18 mouse cellular contexts compared by ENCODE assay signal in the genomic region with DNA sequence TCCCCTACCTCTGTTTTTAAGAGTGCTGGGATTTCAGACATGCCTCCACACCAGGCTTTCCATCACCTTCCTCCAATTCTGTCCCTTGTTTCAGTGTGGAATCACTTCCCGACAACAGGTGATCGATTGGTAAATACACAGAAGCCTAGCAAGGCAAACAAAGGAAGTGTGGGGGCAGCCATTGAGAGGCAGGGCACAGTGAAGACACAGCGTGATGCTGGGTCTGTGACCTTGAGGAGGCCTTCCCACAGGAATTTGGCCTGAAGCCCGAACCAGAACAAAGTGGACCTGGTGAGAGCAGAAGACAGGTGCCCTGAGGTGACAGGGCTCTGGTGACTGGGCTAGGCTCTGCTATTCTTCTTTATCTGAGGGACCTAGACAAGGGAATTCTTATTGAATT. TPM values are rescaled to one million over a fixed set of nuclear protein-coding genes. Genes with fewer than 3 reads are reported as not detected.
DNase-seq lines count a peak whose midpoint lies in the region; ATAC-seq and TF ChIP-seq lines count a peak whose summit lies in the region.
"Had no signal": no experiment of that assay in that cellular context is flagged by ENCODE, and none has a peak within 500 bp of the region (broad histone marks: within the 10 kb centered on the region; RNA-seq: fewer than 3 reads in every experiment).

No protein-coding gene starts in this region.

- 21% methylated on average over 4 of the region's 4 CpGs for WGBS in heart, embryonic 15.5 days
- 43% methylated on average over 4 of the region's 4 CpGs for WGBS in midbrain, embryonic 11.5 days
- 35% methylated on average over 4 of the region's 4 CpGs for WGBS in midbrain, postnatal 0 days
- 24% methylated on average over 4 of the region's 4 CpGs for WGBS in liver, embryonic 15.5 days (ENCODE audit: insufficient replicate concordance)
- 34% methylated on average over 4 of the region's 4 CpGs for WGBS in forebrain, postnatal 0 days

- peaks cover 8% of the 10 kb centered on the region; the same call in 1 of the 2 replicates for H3K27me3 ChIP-seq in heart, embryonic 15.5 days
- H3K27me3 ChIP-seq in midbrain, embryonic 11.5 days (ENCODE audit: control insufficient read depth, insufficient read depth, low read length): no peaks in the 10 kb centered on the region
- H3K27me3 ChIP-seq in midbrain, postnatal 0 days (ENCODE audit: insufficient read depth, low read length): no peaks in the 10 kb centered on the region
- peaks cover 12% of the 10 kb centered on the region for H3K27me3 ChIP-seq in liver, embryonic 15.5 days
- no peaks in the 10 kb centered on the region for H3K27me3 ChIP-seq in forebrain, postnatal 0 days (ENCODE audit: insufficient read depth, low read length)
- H3K27me3 ChIP-seq: hindbrain, embryonic 15.5 days had no signal

- no peak overlapping the region for H3K4me3 ChIP-seq in heart, embryonic 15.5 days
- no peak overlapping the region for H3K4me3 ChIP-seq in midbrain, embryonic 11.5 days (ENCODE audit: low read depth, low read length)
- H3K4me3 ChIP-seq in midbrain, postnatal 0 days (ENCODE audit: low read depth, low read length): no peak overlapping the region
- no peak overlapping the region for H3K4me3 ChIP-seq in liver, embryonic 15.5 days (replicated peaks)
- no peak overlapping the region for H3K4me3 ChIP-seq in forebrain, postnatal 0 days (ENCODE audit: low read depth, low read length)
- H3K4me3 ChIP-seq: forebrain, embryonic 10.5 days; hindbrain, embryonic 15.5 days; liver, embryonic 13.5 days; midbrain, embryonic 12.5 days had no signal

- ATAC-seq in heart, embryonic 15.5 days (replicated peaks; ENCODE audit: insufficient number of reproducible peaks, insufficient read depth, low FRiP score, low read depth): peak; percentile 72
- no peak for ATAC-seq in midbrain, embryonic 11.5 days (ENCODE audit: low FRiP score)
- no peak for ATAC-seq in midbrain, postnatal 0 days (ENCODE audit: low FRiP score)
- ATAC-seq in liver, embryonic 15.5 days (ENCODE audit: insufficient read depth): peak; percentile 66
- ATAC-seq in forebrain, postnatal 0 days: no peak

- H3K9ac ChIP-seq in heart, embryonic 15.5 days: no peak overlapping the region
- H3K9ac ChIP-seq in midbrain, embryonic 11.5 days (ENCODE audit: low read length): no peak overlapping the region
- no peak overlapping the region for H3K9ac ChIP-seq in midbrain, postnatal 0 days (replicated peaks; ENCODE audit: low read length, poor library complexity, severe bottlenecking)
- no peak overlapping the region for H3K9ac ChIP-seq in liver, embryonic 15.5 days
- no peak overlapping the region for H3K9ac ChIP-seq in forebrain, postnatal 0 days
- H3K9ac ChIP-seq: hindbrain, embryonic 15.5 days; liver, embryonic 13.5 days; midbrain, embryonic 12.5 days had no signal

- TF ChIP-seq CTCF in midbrain, postnatal 0 days (IDR thresholded peaks at IDR 0.05): no peak
- no peak for TF ChIP-seq CTCF in forebrain, postnatal 0 days (IDR thresholded peaks at IDR 0.05; ENCODE audit: low read depth)

- peak overlapping the region; percentile 57 for H3K27ac ChIP-seq in heart, embryonic 15.5 days
- H3K27ac ChIP-seq in midbrain, embryonic 11.5 days (ENCODE audit: low read depth, low read length): no peak overlapping the region
- no peak overlapping the region for H3K27ac ChIP-seq in midbrain, postnatal 0 days (ENCODE audit: low read depth, low read length)
- 0 out of 2 replicates have a peak overlapping the region, but pooled peaks have one; percentile 38 for H3K27ac ChIP-seq in liver, embryonic 15.5 days (replicated peaks)
- no peak overlapping the region for H3K27ac ChIP-seq in forebrain, postnatal 0 days (ENCODE audit: low read depth, low read length)
- H3K27ac ChIP-seq: forebrain, embryonic 10.5 days; hindbrain, embryonic 15.5 days; liver, embryonic 13.5 days; midbrain, embryonic 12.5 days had no signal

- H3K9me3 ChIP-seq in heart, embryonic 15.5 days (replicated peaks): no peaks in the 10 kb centered on the region
- H3K9me3 ChIP-seq in midbrain, embryonic 11.5 days (ENCODE audit: control insufficient read depth, low read length): no peaks in the 10 kb centered on the region
- H3K9me3 ChIP-seq in midbrain, postnatal 0 days (ENCODE audit: low read length): no peaks in the 10 kb centered on the region
- no peaks in the 10 kb centered on the region for H3K9me3 ChIP-seq in liver, embryonic 15.5 days (replicated peaks)
- H3K9me3 ChIP-seq in forebrain, postnatal 0 days (ENCODE audit: low read length): no peaks in the 10 kb centered on the region
- H3K9me3 ChIP-seq: forebrain, embryonic 10.5 days; hindbrain, embryonic 15.5 days; liver, embryonic 13.5 days; midbrain, embryonic 12.5 days had no signal

- no peak overlapping the region for H3K4me2 ChIP-seq in heart, embryonic 15.5 days
- no peak overlapping the region for H3K4me2 ChIP-seq in midbrain, embryonic 11.5 days
- no peak overlapping the region for H3K4me2 ChIP-seq in midbrain, postnatal 0 days (ENCODE audit: low read depth, low read length, poor library complexity, severe bottlenecking)
- H3K4me2 ChIP-seq in liver, embryonic 15.5 days: no peak overlapping the region
- no peak overlapping the region for H3K4me2 ChIP-seq in forebrain, postnatal 0 days (ENCODE audit: low read depth)
- H3K4me2 ChIP-seq: hindbrain, embryonic 15.5 days; liver, embryonic 13.5 days; midbrain, embryonic 12.5 days had no signal

- H3K4me1 ChIP-seq in heart, embryonic 15.5 days (replicated peaks): peaks cover 4% of the 10 kb centered on the region; the same call in 1 of the 2 replicates
- H3K4me1 ChIP-seq in midbrain, embryonic 11.5 days (ENCODE audit: control insufficient read depth, insufficient read depth, low read length): no peaks in the 10 kb centered on the region
- no peaks in the 10 kb centered on the region for H3K4me1 ChIP-seq in midbrain, postnatal 0 days (ENCODE audit: insufficient read depth, low read length)
- H3K4me1 ChIP-seq in liver, embryonic 15.5 days (replicated peaks): no peaks in the 10 kb centered on the region
- H3K4me1 ChIP-seq in forebrain, postnatal 0 days (ENCODE audit: insufficient read depth): no peaks in the 10 kb centered on the region
- H3K4me1 ChIP-seq: liver, embryonic 13.5 days had no signal

- no peaks in the 10 kb centered on the region for H3K36me3 ChIP-seq in heart, embryonic 15.5 days
- H3K36me3 ChIP-seq in midbrain, embryonic 11.5 days (ENCODE audit: control insufficient read depth, insufficient read depth, low read length): no peaks in the 10 kb centered on the region
- H3K36me3 ChIP-seq in midbrain, postnatal 0 days (ENCODE audit: insufficient read depth, low read length): no peaks in the 10 kb centered on the region
- no peaks in the 10 kb centered on the region for H3K36me3 ChIP-seq in liver, embryonic 15.5 days (replicated peaks)
- H3K36me3 ChIP-seq in forebrain, postnatal 0 days (ENCODE audit: insufficient read depth): no peaks in the 10 kb centered on the region
- H3K36me3 ChIP-seq: forebrain, embryonic 10.5 days; hindbrain, embryonic 15.5 days; liver, embryonic 13.5 days; midbrain, embryonic 12.5 days had no signal

- DNase-seq in heart, adult 9 months (ENCODE audit: low spot score in 2 of 2): no peak
- DNase-seq in midbrain, embryonic 11.5 days (ENCODE audit: low spot score, missing footprints): peak; percentile 67
- DNase-seq in midbrain, postnatal 0 days (ENCODE audit: low spot score): no peak
- DNase-seq in frontal cortex, adult 2 months (ENCODE audit: extremely low spot score in 1 of 2, low spot score in 1 of 2): no peak
- no peak for DNase-seq in forebrain, postnatal 0 days
- DNase-seq: cerebellum, adult 11-12 months; kidney, adult 2 months; kidney, postnatal 25 days; liver, embryonic 13.5 days; spleen, adult 18-20 months had no signal

RNA-seq across cellular contexts. Expression of a gene that starts 15.8 kb away (rescaled TPM):
- polyA plus RNA-seq in heart, embryonic 15.5 days (2015; fragmentation: Nextera tagmentation; extraction: Ambion mirVana): 0.58 and 2.5 TPM in 2 replicates
- 0.11 and 0.12 TPM in 2 replicates for polyA plus RNA-seq in midbrain, embryonic 11.5 days (2014; fragmentation: Nextera tagmentation; extraction: Ambion mirVana)
- total RNA-seq in midbrain, postnatal 0 days (2014; rRNA removed): 0.42 TPM in 1 of 2 replicates, not detected in the other
- 0.47 and 0.62 TPM in 2 replicates for polyA plus RNA-seq in midbrain, postnatal 0 days (2015; fragmentation: Nextera tagmentation; extraction: Ambion mirVana)
- polyA plus RNA-seq in liver, embryonic 15.5 days (2015; fragmentation: Nextera tagmentation; extraction: Ambion mirVana): 322 and 403 TPM in 2 replicates
- 0.10 and 0.11 TPM in 2 replicates for polyA plus RNA-seq in frontal cortex, adult 2 months (2012; rRNA removed)
- total RNA-seq in forebrain, postnatal 0 days (2014; rRNA removed): 0.46 and 1.2 TPM in 2 replicates
- 0.29 and 0.40 TPM in 2 replicates for polyA plus RNA-seq in forebrain, postnatal 0 days (2015; fragmentation: Nextera tagmentation; extraction: Ambion mirVana)
- total RNA-seq: left cerebral cortex, postnatal 10 days had no signal

RNA-seq across cellular contexts. Expression of a gene that starts 20.1 kb away (rescaled TPM):
- not detected in 2 replicates for polyA plus RNA-seq in heart, embryonic 15.5 days (2015; fragmentation: Nextera tagmentation; extraction: Ambion mirVana)
- not detected in 2 replicates for polyA plus RNA-seq in midbrain, embryonic 11.5 days (2014; fragmentation: Nextera tagmentation; extraction: Ambion mirVana)
- total RNA-seq in midbrain, postnatal 0 days (2014; rRNA removed): not detected in 2 replicates
- polyA plus RNA-seq in midbrain, postnatal 0 days (2015; fragmentation: Nextera tagmentation; extraction: Ambion mirVana): not detected in 2 replicates
- polyA plus RNA-seq in liver, embryonic 15.5 days (2015; fragmentation: Nextera tagmentation; extraction: Ambion mirVana): not detected in 2 replicates
- 0.10 TPM in 1 of 2 replicates, not detected in the other for polyA plus RNA-seq in frontal cortex, adult 2 months (2012; rRNA removed)
- not detected in 2 replicates for total RNA-seq in forebrain, postnatal 0 days (2014; rRNA removed)
- not detected in 2 replicates for polyA plus RNA-seq in forebrain, postnatal 0 days (2015; fragmentation: Nextera tagmentation; extraction: Ambion mirVana)
- total RNA-seq: left cerebral cortex, postnatal 10 days had no signal
- polyA plus RNA-seq: brain, embryonic 14.5 days; embryonic facial prominence, embryonic 14.5 days; hindbrain, embryonic 15.5 days; kidney, adult 2 months; liver, embryonic 13.5 days; midbrain, embryonic 12.5 days had no signal

RNA-seq across cellular contexts. Expression of a gene that starts 30.9 kb away (rescaled TPM):
- polyA plus RNA-seq in heart, embryonic 15.5 days (2015; fragmentation: Nextera tagmentation; extraction: Ambion mirVana): 51.8 and 63.3 TPM in 2 replicates
- polyA plus RNA-seq in midbrain, embryonic 11.5 days (2014; fragmentation: Nextera tagmentation; extraction: Ambion mirVana): 56.7 and 57.7 TPM in 2 replicates
- total RNA-seq in midbrain, postnatal 0 days (2014; rRNA removed): 9.2 and 10.3 TPM in 2 replicates
- polyA plus RNA-seq in midbrain, postnatal 0 days (2015; fragmentation: Nextera tagmentation; extraction: Ambion mirVana): 4.5 and 4.7 TPM in 2 replicates
- polyA plus RNA-seq in liver, embryonic 15.5 days (2015; fragmentation: Nextera tagmentation; extraction: Ambion mirVana): 44.6 and 47.9 TPM in 2 replicates
- polyA plus RNA-seq in frontal cortex, adult 2 months (2012; rRNA removed): 7.2 and 7.7 TPM in 2 replicates
- 10.7 and 20.8 TPM in 2 replicates for total RNA-seq in forebrain, postnatal 0 days (2014; rRNA removed)
- polyA plus RNA-seq in forebrain, postnatal 0 days (2015; fragmentation: Nextera tagmentation; extraction: Ambion mirVana): 10.8 and 11.8 TPM in 2 replicates

RNA-seq across cellular contexts. Expression of a gene that starts 31.2 kb away (rescaled TPM):
- 12.8 and 15.4 TPM in 2 replicates for polyA plus RNA-seq in heart, embryonic 15.5 days (2015; fragmentation: Nextera tagmentation; extraction: Ambion mirVana)
- 8.9 and 10.8 TPM in 2 replicates for polyA plus RNA-seq in midbrain, embryonic 11.5 days (2014; fragmentation: Nextera tagmentation; extraction: Ambion mirVana)
- total RNA-seq in midbrain, postnatal 0 days (2014; rRNA removed): 3.5 and 4.0 TPM in 2 replicates
- 1.9 and 2.1 TPM in 2 replicates for polyA plus RNA-seq in midbrain, postnatal 0 days (2015; fragmentation: Nextera tagmentation; extraction: Ambion mirVana)
- 7.4 and 8.7 TPM in 2 replicates for polyA plus RNA-seq in liver, embryonic 15.5 days (2015; fragmentation: Nextera tagmentation; extraction: Ambion mirVana)
- polyA plus RNA-seq in frontal cortex, adult 2 months (2012; rRNA removed): 10.7 and 11.6 TPM in 2 replicates
- total RNA-seq in forebrain, postnatal 0 days (2014; rRNA removed): 5.6 and 9.6 TPM in 2 replicates
- polyA plus RNA-seq in forebrain, postnatal 0 days (2015; fragmentation: Nextera tagmentation; extraction: Ambion mirVana): 2.5 and 3.2 TPM in 2 replicates

RNA-seq across cellular contexts. Expression of a gene that starts 46.7 kb away (rescaled TPM):
- polyA plus RNA-seq in heart, embryonic 15.5 days (2015; fragmentation: Nextera tagmentation; extraction: Ambion mirVana): 0.98 and 4.0 TPM in 2 replicates
- polyA plus RNA-seq in midbrain, embryonic 11.5 days (2014; fragmentation: Nextera tagmentation; extraction: Ambion mirVana): 9.3 and 10.0 TPM in 2 replicates
- 1.6 and 3.3 TPM in 2 replicates for total RNA-seq in midbrain, postnatal 0 days (2014; rRNA removed)
- 3.5 and 4.2 TPM in 2 replicates for polyA plus RNA-seq in midbrain, postnatal 0 days (2015; fragmentation: Nextera tagmentation; extraction: Ambion mirVana)
- polyA plus RNA-seq in liver, embryonic 15.5 days (2015; fragmentation: Nextera tagmentation; extraction: Ambion mirVana): 18.4 and 18.7 TPM in 2 replicates
- polyA plus RNA-seq in frontal cortex, adult 2 months (2012; rRNA removed): 1.8 and 2.3 TPM in 2 replicates
- 1.7 and 2.4 TPM in 2 replicates for total RNA-seq in forebrain, postnatal 0 days (2014; rRNA removed)
- 1.6 and 3.2 TPM in 2 replicates for polyA plus RNA-seq in forebrain, postnatal 0 days (2015; fragmentation: Nextera tagmentation; extraction: Ambion mirVana)

Comparison
In these comparisons a context has a peak if more than half of its experiments do, and no peak if none do; other contexts are left out.
1. ATAC-seq: peak in heart, embryonic 15.5 days (single experiment) and liver, embryonic 15.5 days (single experiment); none in midbrain, embryonic 11.5 days (single experiment), midbrain, postnatal 0 days (single experiment) and forebrain, postnatal 0 days (single experiment).
2. H3K27ac ChIP-seq: peak in heart, embryonic 15.5 days (single experiment) and liver, embryonic 15.5 days (single experiment); none in midbrain, embryonic 11.5 days (single experiment), midbrain, postnatal 0 days (single experiment) and forebrain, postnatal 0 days (single experiment).
3. RNA of a gene that starts 15.8 kb away (polyA plus RNA-seq): 322 to 403 TPM in liver, embryonic 15.5 days; 0.47 to 0.62 TPM in midbrain, postnatal 0 days, 0.58 to 2.5 TPM in heart, embryonic 15.5 days, 0.29 to 0.40 TPM in forebrain, postnatal 0 days, 0.11 to 0.12 TPM in midbrain, embryonic 11.5 days and 0.10 to 0.11 TPM in frontal cortex, adult 2 months; every median in the first group is over 10 times any median in the second.